Mouse (Mus musculus) megakaryocyte, embryonic 14.5 days (primary cell): ENCODE results near the gene Sept10. TPM values are rescaled to one million over a fixed set of nuclear protein-coding genes. Genes with fewer than 3 reads are reported as not detected.

Source experiments
- H3K27me3 ChIP-seq: replicated peaks from 2 replicates; pipeline ENCODE3; 2012; ENCODE audit warnings: inconsistent platforms
- H3K36me3 ChIP-seq: replicated peaks from 2 replicates; pipeline ENCODE3; 2012; ENCODE audit warnings: low read length, inconsistent platforms, mixed read lengths
- H3K4me1 ChIP-seq: 2 replicates; pipeline ENCODE4 v1.6.1; 2012; ENCODE audit warnings: inconsistent platforms
- H3K4me3 ChIP-seq: replicated peaks from 2 replicates; pipeline ENCODE3; 2012; ENCODE audit warnings: moderate library complexity, mild to moderate bottlenecking, inconsistent platforms
- H3K9me3 ChIP-seq: 2 replicates; pipeline ENCODE4 v1.6.1; 2012; ENCODE audit warnings: inconsistent platforms
- FLI1 ChIP-seq: IDR thresholded peaks from 2 replicates; pipeline ENCODE4 v1.6.1; 2012; ENCODE audit warnings: low read length, inconsistent platforms, mixed read lengths
- GATA1 ChIP-seq: IDR thresholded peaks from 3 replicates; pipeline ENCODE4 v1.6.1; 2012; ENCODE audit warnings: mixed read lengths, low read length, inconsistent platforms, borderline replicate concordance
- polyA plus RNA-seq: library from polyadenylated mRNA; stranded (reverse); fragments of >175 nt; gene quantifications from 2 replicates; pipeline ENCODE4 v1.2.3, GENCODE M21; 2012; ENCODE audit warnings: low replicate concordance; ENCODE audit not compliant: insufficient read depth

Gene Sept10
- polyA plus RNA-seq, 1 experiment: not detected

GRCm38 (mm10) chr10:59194891-59195290 is 26.8 kb downstream of the Sept10 start:
- TF ChIP-seq GATA1 (no peak), FLI1 (no peak)
- no peak overlapping the region for H3K4me3 ChIP-seq
- H3K36me3 ChIP-seq: no peaks in the 10 kb centered on the region
- H3K27me3 ChIP-seq: peaks cover 45% of the 10 kb centered on the region
- no peaks in the 10 kb centered on the region for H3K9me3 ChIP-seq
- H3K4me1 ChIP-seq: peaks cover 29% of the 10 kb centered on the region

- TF ChIP-seq GATA1 (no peak), FLI1 (no peak)
- no peaks in the 10 kb centered on the region for H3K36me3 ChIP-seq
- H3K4me3 ChIP-seq: no peak overlapping the region
These were observed 39.3 kb downstream of the Sept10 start for GRCm38 (mm10) chr10:59182306-59182705.

GRCm38 (mm10) chr10:59179620-59180019 is 42.0 kb downstream of the Sept10 start:
- H3K4me3 ChIP-seq: no peak overlapping the region
- TF ChIP-seq FLI1 (no peak), GATA1 (no peak)
- no peaks in the 10 kb centered on the region for H3K36me3 ChIP-seq
- peaks cover 5% of the 10 kb centered on the region for H3K4me1 ChIP-seq
- peaks cover 24% of the 10 kb centered on the region for H3K27me3 ChIP-seq
- H3K9me3 ChIP-seq: no peaks in the 10 kb centered on the region

More at GRCm38 (mm10) chr10:59182306-59182705, 39.3 kb downstream of the Sept10 start:
- Histone ChIP-seq H3K27me3 (peaks cover 22% of the 10 kb centered on the region), H3K9me3 (no peaks in the 10 kb centered on the region), H3K4me1 (peaks cover 5% of the 10 kb centered on the region)

- H3K36me3 ChIP-seq: no peaks in the 10 kb centered on the region
- TF ChIP-seq FLI1: no peak
- TF ChIP-seq GATA1: no peak
- no peaks in the 10 kb centered on the region for H3K9me3 ChIP-seq
- peaks cover 7% of the 10 kb centered on the region; the same call in 1 of the 2 replicates for H3K4me1 ChIP-seq
- peaks cover 43% of the 10 kb centered on the region for H3K27me3 ChIP-seq
- no peak overlapping the region for H3K4me3 ChIP-seq
These were observed 49.1 kb downstream of the Sept10 start for GRCm38 (mm10) chr10:59172539-59172938.

- Histone ChIP-seq H3K36me3 (no peaks in the 10 kb centered on the region), H3K27me3 (peaks cover 41% of the 10 kb centered on the region), H3K4me3 (no peak overlapping the region), H3K9me3 (no peaks in the 10 kb centered on the region), H3K4me1 (peaks cover 13% of the 10 kb centered on the region; the same call in 1 of the 2 replicates)
- TF ChIP-seq GATA1 (no peak), FLI1 (no peak)
These were observed 50.6 kb downstream of the Sept10 start for GRCm38 (mm10) chr10:59171042-59171441.

GRCm38 (mm10) chr10:59166104-59166944 is 55.3 kb downstream of the Sept10 start:
- TF ChIP-seq FLI1: no peak
- no peak for TF ChIP-seq GATA1
- no peaks in the 10 kb centered on the region for H3K9me3 ChIP-seq
- no peaks in the 10 kb centered on the region for H3K36me3 ChIP-seq
- peaks cover 20% of the 10 kb centered on the region for H3K27me3 ChIP-seq
- peaks cover 19% of the 10 kb centered on the region for H3K4me1 ChIP-seq
- H3K4me3 ChIP-seq: no peak overlapping the region

- Histone ChIP-seq H3K4me3 (no peak overlapping the region), H3K36me3 (no peaks in the 10 kb centered on the region), H3K9me3 (no peaks in the 10 kb centered on the region), H3K4me1 (peaks cover 15% of the 10 kb centered on the region), H3K27me3 (peaks cover 6% of the 10 kb centered on the region)
- TF ChIP-seq GATA1 (no peak), FLI1 (no peak)
These were observed 59.3 kb downstream of the Sept10 start for GRCm38 (mm10) chr10:59162185-59162897.

- Histone ChIP-seq H3K4me1 (peaks cover 15% of the 10 kb centered on the region), H3K4me3 (no peak overlapping the region), H3K36me3 (no peaks in the 10 kb centered on the region), H3K9me3 (peaks cover 1% of the 10 kb centered on the region; the same call in 1 of the 2 replicates), H3K27me3 (peaks cover 5% of the 10 kb centered on the region)
- TF ChIP-seq GATA1: no peak
- no peak for TF ChIP-seq FLI1
These were observed 63.0 kb downstream of the Sept10 start for GRCm38 (mm10) chr10:59158627-59159026.

GRCm38 (mm10) chr10:59152544-59153081 is 69.0 kb downstream of the Sept10 start:
- no peak for TF ChIP-seq FLI1
- TF ChIP-seq GATA1: no peak
- Histone ChIP-seq H3K4me1 (peaks cover 21% of the 10 kb centered on the region), H3K36me3 (no peaks in the 10 kb centered on the region), H3K27me3 (peaks cover 11% of the 10 kb centered on the region), H3K9me3 (peaks cover 8% of the 10 kb centered on the region), H3K4me3 (peak overlapping the region; percentile 46)
